Mouse (Mus musculus) myocyte (in vitro differentiated cells): ENCODE measurements around the gene Arvcf.

Source experiments
- E2F4 ChIP-seq: IDR thresholded peaks from one replicate; pipeline ENCODE4 v1.6.1; 2011; ENCODE audit warnings: mild to moderate bottlenecking, control low read depth, moderate library complexity; ENCODE audit not compliant: insufficient read depth
- MAX ChIP-seq: IDR thresholded peaks from one replicate; pipeline ENCODE4 v1.6.1; 2011; ENCODE audit warnings: low read depth, mild to moderate bottlenecking, control low read depth
- MYOD1 ChIP-seq, 3 experiments: IDR thresholded peaks; one replicate each; pipeline ENCODE4 v1.6.1; 2011; ENCODE audit warnings: control low read depth in 2 of 3, low read depth in 2 of 3, mild to moderate bottlenecking in 2 of 3, moderate library complexity in 1 of 3; ENCODE audit not compliant: insufficient read length in 2 of 3, control insufficient read depth in 1 of 3
- MYOG ChIP-seq, 3 experiments: IDR thresholded peaks; one replicate each; pipeline ENCODE4 v1.6.1; 2011; ENCODE audit warnings: control low read depth in 2 of 3, low read depth in 2 of 3, mild to moderate bottlenecking in 2 of 3; ENCODE audit not compliant: insufficient read length in 2 of 3, control insufficient read depth in 1 of 3, insufficient read depth in 1 of 3
- POLR2A ChIP-seq: IDR thresholded peaks from one replicate; pipeline ENCODE4 v1.6.1; 2011; ENCODE audit warnings: low read depth, mild to moderate bottlenecking, control low read depth, moderate library complexity; ENCODE audit not compliant: insufficient read length
- POLR2AphosphoS2 ChIP-seq: IDR thresholded peaks from one replicate; pipeline ENCODE4 v1.6.1; 2011; ENCODE audit warnings: low read depth, control low read depth; ENCODE audit not compliant: insufficient read length
- REST ChIP-seq: IDR thresholded peaks from one replicate; pipeline ENCODE4 v1.6.1; 2011; ENCODE audit warnings: mild to moderate bottlenecking, control low read depth, moderate library complexity; ENCODE audit not compliant: insufficient read depth, insufficient read length
- TCF12 ChIP-seq: IDR thresholded peaks from one replicate; pipeline ENCODE4 v1.6.1; 2011; ENCODE audit warnings: mild to moderate bottlenecking, control low read depth; ENCODE audit not compliant: poor library complexity, insufficient read depth, severe bottlenecking

GRCm38 (mm10) chr16:18378489-18378888 is 30.5 kb downstream of the Arvcf start:
- TF ChIP-seq POLR2A (no peak), MAX (no peak), MYOG (IDR thresholded peaks at IDR 0.05; ENCODE audit: control insufficient read depth in 1 of 3, insufficient read depth in 1 of 3, insufficient read length in 2 of 3, low read depth in 2 of 3) (no peak), MYOD1 (IDR thresholded peaks at IDR 0.05; ENCODE audit: control insufficient read depth in 1 of 3, insufficient read length in 2 of 3, low read depth in 2 of 3) (no peak), E2F4 (no peak), POLR2AphosphoS2 (no peak), TCF12 (no peak), REST (no peak)
